Mouse (Mus musculus): ENCODE measurements around the gene Flrt3.

Gene Flrt3

DNA sequence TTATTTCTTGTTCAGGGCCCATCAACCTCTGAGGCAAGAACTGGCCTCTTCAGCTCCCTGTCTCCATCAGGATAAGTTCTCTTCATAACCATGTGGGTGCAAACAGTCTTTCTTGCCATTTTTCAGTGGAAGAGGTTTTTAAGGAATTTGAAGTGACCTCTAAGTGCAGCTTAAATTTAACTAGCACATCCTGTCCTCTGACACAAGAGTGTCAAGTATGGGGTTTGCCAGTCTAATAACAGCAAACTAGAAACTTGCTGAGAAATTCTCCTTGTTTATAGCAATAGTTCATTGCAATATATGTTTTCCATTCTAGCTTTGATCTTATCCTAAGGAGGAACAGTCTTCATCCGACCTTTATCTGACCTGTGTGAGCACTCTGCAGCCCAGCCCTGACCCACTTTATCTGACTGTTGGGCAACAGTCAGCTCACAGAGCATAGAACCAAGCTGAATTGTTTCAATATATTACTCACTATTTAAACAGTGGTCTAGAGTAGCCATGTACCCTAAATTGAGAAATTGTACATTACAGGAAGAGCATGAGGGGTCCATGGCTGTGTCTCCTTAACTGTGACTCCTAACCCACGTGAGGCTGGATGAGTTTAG, 49.4 kb downstream of the Flrt3 start:
- no peak for DNase-seq (ENCODE audit: low read depth)

- no peak for DNase-seq (ENCODE audit: low read depth)
These were observed 55.8 kb downstream of the Flrt3 start for GRCm38 (mm10) chr2:140615451-140615850.

All from NIH3T3 (cell line).